Mouse (Mus musculus) neutrophil, adult 5-6 weeks (primary cell): ENCODE measurements around the gene Vamp2. TPM values are rescaled to one million over a fixed set of nuclear protein-coding genes. Genes with fewer than 3 reads are reported as not detected.

Experiments
- ATAC-seq: fragments of 151-379, 151-347 bp; 2 replicates; pipeline ENCODE4 v1.8.0; 2017; ENCODE audit warnings: mild to moderate bottlenecking, moderate TSS enrichment; ENCODE audit not compliant: insufficient number of reproducible peaks, poor library complexity, low FRiP score, severe bottlenecking; ENCODE audit errors: extremely low read depth
- total RNA-seq: library from RNA; stranded (forward); fragments of 200-1000 nt; gene quantifications from 2 replicates; pipeline ENCODE4 v1.2.3, GENCODE M21; 2017

Vamp2 gene
- total RNA-seq, 1 experiment from 2014 or later: 108 TPM

GRCm38 (mm10) chr11:69122336-69122951 lies 34.2 kb downstream of the Vamp2 start, which contains the start of gene 9130213A22Rik:
TSS of gene 9130213A22Rik (minus strand) at chr11:69122589.
- peak; percentile 13; the same call in 1 of the 2 replicates for ATAC-seq

GRCm38 (mm10) chr11:69123056-69123692 lies 34.9 kb downstream of the Vamp2 start:
- peak; percentile 19; the same call in 1 of the 2 replicates for ATAC-seq

GRCm38 (mm10) chr11:69123693-69124497 lies 35.6 kb downstream of the Vamp2 start:
- peak; percentile 30; the same call in 1 of the 2 replicates for ATAC-seq

- no peak for ATAC-seq
These were observed 36.2 kb downstream of the Vamp2 start for GRCm38 (mm10) chr11:69124498-69124847.

- peak; percentile 24 for ATAC-seq
These were observed 37.0 kb downstream of the Vamp2 start for GRCm38 (mm10) chr11:69125041-69125851.

- no peak for ATAC-seq
These were observed 37.4 kb downstream of the Vamp2 start, which contains the start of gene Aloxe3 for GRCm38 (mm10) chr11:69125852-69125918. TSS of gene Aloxe3 (plus strand) at chr11:69125896.

- ATAC-seq: no peak
These were observed 37.8 kb downstream of the Vamp2 start for GRCm38 (mm10) chr11:69125919-69126705.

GRCm38 (mm10) chr11:69126706-69127095 lies 38.4 kb downstream of the Vamp2 start:
- no peak for ATAC-seq

GRCm38 (mm10) chr11:69128426-69129122 lies 40.3 kb downstream of the Vamp2 start:
- ATAC-seq: no peak

- ATAC-seq: no peak
These were observed 45.3 kb downstream of the Vamp2 start for GRCm38 (mm10) chr11:69133566-69133922.

- ATAC-seq: peak; percentile 67
These were observed 45.8 kb downstream of the Vamp2 start for GRCm38 (mm10) chr11:69133923-69134621.

- ATAC-seq: no peak
These were observed 46.3 kb downstream of the Vamp2 start for GRCm38 (mm10) chr11:69134622-69134968.

- no peak for ATAC-seq
These were observed 47.1 kb downstream of the Vamp2 start for GRCm38 (mm10) chr11:69135361-69135760.

Other genes starting within 250 kb of the Vamp2 start
- 179 and 227 TPM in 2 replicates for gene Ndel1, start 216.6 kb upstream of the Vamp2 start, total RNA-seq
- not detected in 2 replicates for gene Rnf222, start 199.9 kb upstream of the Vamp2 start, total RNA-seq
- 2,315 and 2,386 TPM in 2 replicates for gene Rpl26, start 186.9 kb upstream of the Vamp2 start, total RNA-seq
- gene Odf4, start 161.4 kb upstream of the Vamp2 start, total RNA-seq: not detected in 2 replicates
- not detected in 2 replicates for gene Arhgef15, start 131.0 kb upstream of the Vamp2 start, total RNA-seq
- gene Slc25a35, start 120.4 kb upstream of the Vamp2 start, total RNA-seq: 1.7 and 4.7 TPM in 2 replicates
- gene Rangrf, start 113.3 kb upstream of the Vamp2 start, total RNA-seq: 2.1 and 2.4 TPM in 2 replicates
- gene Pfas, start 80.0 kb upstream of the Vamp2 start, total RNA-seq: 11.9 and 16.4 TPM in 2 replicates
- 35.7 and 42.2 TPM in 2 replicates for gene Ctc1, start 72.6 kb upstream of the Vamp2 start, total RNA-seq
- gene Aurkb, start 42.8 kb upstream of the Vamp2 start, total RNA-seq: 4.3 and 5.5 TPM in 2 replicates
- 28.4 TPM in 2 replicates for gene Borcs6, start 28.8 kb upstream of the Vamp2 start, total RNA-seq
- gene Tmem107, start 17.7 kb upstream of the Vamp2 start, total RNA-seq: 1.2 and 1.6 TPM in 2 replicates
- gene Per1, start 6.7 kb downstream of the Vamp2 start, total RNA-seq: 28.9 and 36.1 TPM in 2 replicates
- gene Hes7, start 31.9 kb downstream of the Vamp2 start, total RNA-seq: 0.23 TPM in 1 of 2 replicates, not detected in the other
- gene 9130213A22Rik, start 34.1 kb downstream of the Vamp2 start, total RNA-seq: 0.23 and 0.74 TPM in 2 replicates
- 0.25 TPM in 1 of 2 replicates, not detected in the other for gene Aloxe3, start 37.4 kb downstream of the Vamp2 start, total RNA-seq
- not detected in 2 replicates for gene Alox12b, start 68.5 kb downstream of the Vamp2 start, total RNA-seq
- gene Alox8, start 109.4 kb downstream of the Vamp2 start, total RNA-seq: not detected in 2 replicates
- not detected in 2 replicates for gene Gucy2e, start 148.5 kb downstream of the Vamp2 start, total RNA-seq
- gene Cntrob, start 235.3 kb downstream of the Vamp2 start, total RNA-seq: 20.9 and 27.7 TPM in 2 replicates
- 34.7 and 38.6 TPM in 2 replicates for gene Trappc1, start 235.5 kb downstream of the Vamp2 start, total RNA-seq
- gene Kcnab3, start 237.8 kb downstream of the Vamp2 start, total RNA-seq: 0.47 and 0.86 TPM in 2 replicates